Mouse (Mus musculus) MEL (cell line): ENCODE measurements around the gene Ddias. TPM values are rescaled to one million over a fixed set of nuclear protein-coding genes. Genes with fewer than 3 reads are reported as not detected.

Experiments
- DNase-seq: peaks from one replicate; pipeline ENCODE4 v3.0.0; 2011; ENCODE audit warnings: low read depth, low spot score
- H3K27ac ChIP-seq: 2 replicates; pipeline ENCODE4 v1.5.1; 2012; ENCODE audit warnings: low read depth, mild to moderate bottlenecking, control low read depth, low read length, moderate library complexity; ENCODE audit not compliant: control insufficient read depth
- H3K27me3 ChIP-seq, 2 experiments: fragments of 150-350 bp in 1 of 2; sonication (generic) in 1 of 2; 2 replicates each; pipeline ENCODE4 v1.6.1; 2012; ENCODE audit warnings: low read length in 2 of 2, mild to moderate bottlenecking in 2 of 2, improper control_type of control experiment in 1 of 2, moderate library complexity in 1 of 2; ENCODE audit not compliant: insufficient read depth in 2 of 2, control insufficient read depth in 1 of 2
- H3K36me3 ChIP-seq, 2 experiments: 2 replicates each; pipeline ENCODE4 v1.6.1; 2012 to 2014; ENCODE audit warnings: low read length in 2 of 2, improper control_type of control experiment in 1 of 2, inconsistent platforms in 1 of 2, mild to moderate bottlenecking in 1 of 2; ENCODE audit not compliant: insufficient read depth in 2 of 2, control insufficient read depth in 1 of 2
- H3K4me1 ChIP-seq, 2 experiments: fragments of 150-350 bp in 1 of 2; sonication (generic) in 1 of 2; 2 replicates each; pipeline ENCODE4 v1.6.1; 2012; ENCODE audit warnings: low read length in 2 of 2, improper control_type of control experiment in 1 of 2, mild to moderate bottlenecking in 1 of 2; ENCODE audit not compliant: insufficient read depth in 2 of 2, control insufficient read depth in 1 of 2
- H3K4me3 ChIP-seq, 2 experiments: fragments of 150-350 bp in 1 of 2; sonication (generic) in 1 of 2; 2 replicates each; pipeline ENCODE4 v1.5.1; 2012; ENCODE audit warnings: low read depth in 2 of 2, low read length in 2 of 2, mild to moderate bottlenecking in 2 of 2, moderate library complexity in 2 of 2, control low read depth in 1 of 2, improper control_type of control experiment in 1 of 2; ENCODE audit not compliant: control insufficient read depth in 1 of 2, insufficient read depth in 1 of 2
- H3K79me2 ChIP-seq: 2 replicates; pipeline ENCODE4 v1.6.1; 2012; ENCODE audit warnings: mild to moderate bottlenecking, low read length, moderate library complexity; ENCODE audit not compliant: control insufficient read depth, poor library complexity, insufficient read depth
- H3K9ac ChIP-seq: 2 replicates; pipeline ENCODE4 v1.6.1; 2012; ENCODE audit warnings: low read depth, mild to moderate bottlenecking, control low read depth, low read length, moderate library complexity; ENCODE audit not compliant: control insufficient read depth, poor library complexity, severe bottlenecking
- H3K9me3 ChIP-seq: fragments of 150-350 bp; sonication (generic); replicated peaks from 2 replicates; pipeline ENCODE4 v1.6.1; 2012; ENCODE audit warnings: mild to moderate bottlenecking, low read length, improper control_type of control experiment, moderate library complexity; ENCODE audit not compliant: insufficient read depth
- BHLHE40 ChIP-seq: IDR thresholded peaks from 2 replicates; pipeline ENCODE4 v1.6.1; 2012; ENCODE audit warnings: low read depth, mild to moderate bottlenecking, inconsistent platforms, low read length, improper control_type of control experiment, borderline replicate concordance
- CHD2 ChIP-seq: IDR thresholded peaks from 2 replicates; pipeline ENCODE4 v1.6.1; 2011; ENCODE audit warnings: low read length, improper control_type of control experiment
- EP300 ChIP-seq, 2 experiments: IDR thresholded peaks; 2 replicates each; pipeline ENCODE4 v1.6.1; 2011; ENCODE audit warnings: improper control_type of control experiment in 2 of 2, low read length in 2 of 2, low read depth in 1 of 2, mild to moderate bottlenecking in 1 of 2
- ETS1 ChIP-seq: IDR thresholded peaks from 2 replicates; pipeline ENCODE4 v1.6.1; 2012; ENCODE audit warnings: low read depth, mild to moderate bottlenecking, inconsistent platforms, low read length, improper control_type of control experiment, moderate library complexity
- GABPA ChIP-seq: IDR thresholded peaks from 2 replicates; pipeline ENCODE4 v1.6.1; 2012; ENCODE audit warnings: low read depth, mild to moderate bottlenecking, inconsistent platforms, low read length, improper control_type of control experiment, moderate library complexity
- GATA1 ChIP-seq: IDR thresholded peaks from 2 replicates; pipeline ENCODE4 v1.6.1; 2011; ENCODE audit warnings: low read depth, low read length, improper control_type of control experiment
- JUND ChIP-seq: IDR thresholded peaks from 2 replicates; pipeline ENCODE4 v1.6.1; 2011; ENCODE audit warnings: low read depth, mild to moderate bottlenecking, improper control_type of control experiment, low read length
- KAT2A ChIP-seq: conservative IDR thresholded peaks from 2 replicates; pipeline ENCODE4 v1.6.1; 2012; ENCODE audit warnings: low read depth, low read length, improper control_type of control experiment, inconsistent platforms
- MAFK ChIP-seq: IDR thresholded peaks from 2 replicates; pipeline ENCODE4 v1.6.1; 2011; ENCODE audit warnings: low read depth, mild to moderate bottlenecking, low read length, improper control_type of control experiment, borderline replicate concordance
- MAX ChIP-seq: IDR thresholded peaks from 2 replicates; pipeline ENCODE4 v1.6.1; 2011; ENCODE audit warnings: low read length, improper control_type of control experiment
- MAZ ChIP-seq: IDR thresholded peaks from 2 replicates; pipeline ENCODE4 v1.6.1; 2012; ENCODE audit warnings: low read depth, mild to moderate bottlenecking, inconsistent platforms, low read length, improper control_type of control experiment
- MXI1 ChIP-seq: IDR thresholded peaks from 2 replicates; pipeline ENCODE4 v1.6.1; 2011; ENCODE audit warnings: mild to moderate bottlenecking, low read depth, low read length, improper control_type of control experiment
- MYB ChIP-seq: IDR thresholded peaks from 2 replicates; pipeline ENCODE4 v1.6.1; 2011; ENCODE audit warnings: mild to moderate bottlenecking, low read depth, low read length, improper control_type of control experiment
- MYC ChIP-seq: IDR thresholded peaks from 2 replicates; pipeline ENCODE4 v1.6.1; 2011; ENCODE audit warnings: low read depth, mild to moderate bottlenecking, low read length, improper control_type of control experiment, moderate library complexity
- NELFE ChIP-seq: IDR thresholded peaks from 2 replicates; pipeline ENCODE4 v1.6.1; 2011; ENCODE audit warnings: low read depth, low read length, improper control_type of control experiment
- NRF1 ChIP-seq: IDR thresholded peaks from 2 replicates; pipeline ENCODE4 v1.6.1; 2014; ENCODE audit warnings: low read depth, mild to moderate bottlenecking, inconsistent platforms, low read length, improper control_type of control experiment, moderate library complexity; ENCODE audit not compliant: poor library complexity, insufficient read depth, severe bottlenecking
- POLR2AphosphoS5 ChIP-seq: IDR thresholded peaks from 2 replicates; pipeline ENCODE4 v1.6.1; 2012; ENCODE audit warnings: low read depth, borderline replicate concordance, mild to moderate bottlenecking, inconsistent platforms, low read length, moderate library complexity, mixed read lengths
- RAD21 ChIP-seq: IDR thresholded peaks from 2 replicates; pipeline ENCODE4 v1.6.1; 2011; ENCODE audit warnings: mild to moderate bottlenecking, low read depth, low read length, improper control_type of control experiment
- TAL1 ChIP-seq: IDR thresholded peaks from 2 replicates; pipeline ENCODE4 v1.6.1; 2012; ENCODE audit warnings: mild to moderate bottlenecking, inconsistent platforms, low read length, moderate library complexity, mixed read lengths
- TCF12 ChIP-seq: IDR thresholded peaks from 2 replicates; pipeline ENCODE4 v1.6.1; 2014; ENCODE audit warnings: low read depth, mild to moderate bottlenecking, inconsistent platforms, low read length, improper control_type of control experiment, moderate library complexity
- ZKSCAN1 ChIP-seq: IDR thresholded peaks from 2 replicates; pipeline ENCODE4 v1.6.1; 2012; ENCODE audit warnings: low read depth, mild to moderate bottlenecking, inconsistent platforms, low read length, improper control_type of control experiment, moderate library complexity
- polyA plus RNA-seq, 2 experiments: library from polyadenylated mRNA; stranded (reverse) in 1 of 2; unstranded in 1 of 2; fragments of >175 nt in 1 of 2; fragments of >200 nt in 1 of 2; gene quantifications; 2 replicates each; pipeline versions ENCODE4 v1.2.1 to v1.2.4; 2012; ENCODE audit warnings: low replicate concordance in 2 of 2, low read depth in 1 of 2; ENCODE audit not compliant: insufficient read length in 2 of 2, insufficient read depth in 1 of 2, missing spikeins in 1 of 2
- total RNA-seq: library from RNA; depleted of rRNA; stranded (reverse); fragments of 300-350 nt; gene quantifications from 2 replicates; pipeline ENCODE4 v1.2.3, GENCODE M21; 2012

Ddias gene
- total and polyA plus RNA-seq, 3 experiments: 19.9 to 23.5 TPM; not detected in 1

- no peaks in the 10 kb centered on the region for H3K9me3 ChIP-seq
- H3K4me3 ChIP-seq: no peak overlapping the region
- no peak for DNase-seq
- H3K27ac ChIP-seq: no peak overlapping the region
- peaks cover 8% of the 10 kb centered on the region; the same call in 1 of the 2 replicates for H3K79me2 ChIP-seq
- H3K27me3 ChIP-seq: no peaks in the 10 kb centered on the region
- H3K9ac ChIP-seq: no peak overlapping the region
- peaks cover 16 to 32% of the 10 kb centered on the region in 2 experiments for H3K4me1 ChIP-seq
- TF ChIP-seq GATA1 (peak; percentile 32; the same call in 1 of the 2 replicates), MAZ (no peak), JUND (no peak), MAX (no peak), EP300 (IDR thresholded peaks at IDR 0.05; ENCODE audit: low read depth in 1 of 2, low read length in 2 of 2) (peak in 1 of 2 experiments; percentile 37; a peak in 1 of 4 replicates), TCF12 (peak; percentile 41; the same call in 1 of the 2 replicates)
- H3K36me3 ChIP-seq: peaks cover 16 to 38% of the 10 kb centered on the region in 2 experiments
Measured at GRCm38 (mm10) chr7:92886801-92887200, 12.8 kb upstream of the Ddias start.

- Histone ChIP-seq H3K27me3 (no peaks in the 10 kb centered on the region), H3K79me2 (peaks cover 8% of the 10 kb centered on the region; the same call in 1 of the 2 replicates), H3K4me3 (peak overlapping the region in 1 of 2 experiments; percentile 26; a peak in 2 of 4 replicates), H3K9me3 (no peaks in the 10 kb centered on the region), H3K36me3 (peaks cover 10 to 46% of the 10 kb centered on the region in 2 experiments; a peak in 3 of 4 replicates), H3K27ac (peak overlapping the region; percentile 85), H3K9ac (peak overlapping the region; percentile 56), H3K4me1 (peaks cover 16 to 35% of the 10 kb centered on the region in 2 experiments)
- no peak for DNase-seq
- TF ChIP-seq KAT2A (no peak), RAD21 (no peak), BHLHE40 (no peak), ZKSCAN1 (no peak), TAL1 (no peak), TCF12 (no peak)
Measured at GRCm38 (mm10) chr7:92884998-92885660, 11.1 kb upstream of the Ddias start.

GRCm38 (mm10) chr7:92883850-92884716 lies 10.0 kb upstream of the Ddias start:
- peak overlapping the region; percentile 85 for H3K27ac ChIP-seq
- H3K4me1 ChIP-seq: peaks cover 16 to 35% of the 10 kb centered on the region in 2 experiments
- peak overlapping the region; percentile 56 for H3K9ac ChIP-seq
- peaks cover 5 to 45% of the 10 kb centered on the region in 2 experiments; a peak in 3 of 4 replicates for H3K36me3 ChIP-seq
- no peaks in the 10 kb centered on the region for H3K27me3 ChIP-seq
- peak overlapping the region; percentile 3 to 26; a peak in 3 of 4 replicates for H3K4me3 ChIP-seq
- H3K9me3 ChIP-seq: no peaks in the 10 kb centered on the region
- DNase-seq: peak; percentile 86
- peaks cover 11% of the 10 kb centered on the region; the same call in 1 of the 2 replicates for H3K79me2 ChIP-seq
- TF ChIP-seq NRF1: no peak
- TF ChIP-seq NELFE: no peak
- no peak for TF ChIP-seq JUND
- TF ChIP-seq TCF12: peak; percentile 94
- TF ChIP-seq GABPA: no peak
- TF ChIP-seq POLR2AphosphoS5: no peak
- 0 out of 2 replicates have a peak, but pooled peaks have one; percentile 27 for TF ChIP-seq MYC
- no peak for TF ChIP-seq BHLHE40
- no peak for TF ChIP-seq CHD2
- TF ChIP-seq MAZ: no peak
- TF ChIP-seq MAFK: no peak
- TF ChIP-seq RAD21: no peak
- peak; percentile 63 for TF ChIP-seq MYB
- TF ChIP-seq ETS1: peak; percentile 59
- no peak for TF ChIP-seq ZKSCAN1
- peak; percentile 50; the same call in 1 of the 2 replicates for TF ChIP-seq MXI1
